Mouse (Mus musculus): ENCODE data around the gene Cd209b. TPM values are rescaled to one million over a fixed set of nuclear protein-coding genes. Genes with fewer than 3 reads are reported as not detected.
A peak's percentile ranks its signal among the peaks of the same experiment; 100 is the strongest.

Gene Cd209b
- not detected in 2 replicates for total RNA-seq (2017)

DNA sequence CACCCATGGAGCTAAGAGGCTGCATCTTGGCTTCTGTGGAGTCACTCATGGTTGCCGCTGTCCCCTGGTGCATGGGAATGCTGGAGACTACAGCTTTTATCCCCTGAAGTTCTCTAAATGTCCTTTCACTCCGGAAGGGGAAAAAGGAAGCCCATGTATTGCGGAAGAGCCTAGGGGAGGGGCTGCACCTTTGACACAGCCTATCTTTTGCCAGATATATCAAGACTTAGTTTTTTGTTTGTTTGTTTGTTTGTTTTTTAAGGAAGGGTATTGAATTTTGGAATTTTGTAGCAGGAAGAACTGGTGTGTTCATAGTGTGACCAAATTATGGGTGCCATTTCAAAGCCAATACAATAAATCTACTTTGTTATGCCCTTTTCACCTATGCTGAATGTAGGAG is at the start of gene Cd209b:
Cd209b (minus strand) TSS at position 101 of the 400 bp plus-strand sequence.
- ATAC-seq (replicated peaks in 1 of 2; ENCODE audit: insufficient read depth in 1 of 2, low FRiP score in 2 of 2, low TSS enrichment in 1 of 2, low read depth in 1 of 2, poor library complexity in 2 of 2, severe bottlenecking in 2 of 2) = no peak

DNA sequence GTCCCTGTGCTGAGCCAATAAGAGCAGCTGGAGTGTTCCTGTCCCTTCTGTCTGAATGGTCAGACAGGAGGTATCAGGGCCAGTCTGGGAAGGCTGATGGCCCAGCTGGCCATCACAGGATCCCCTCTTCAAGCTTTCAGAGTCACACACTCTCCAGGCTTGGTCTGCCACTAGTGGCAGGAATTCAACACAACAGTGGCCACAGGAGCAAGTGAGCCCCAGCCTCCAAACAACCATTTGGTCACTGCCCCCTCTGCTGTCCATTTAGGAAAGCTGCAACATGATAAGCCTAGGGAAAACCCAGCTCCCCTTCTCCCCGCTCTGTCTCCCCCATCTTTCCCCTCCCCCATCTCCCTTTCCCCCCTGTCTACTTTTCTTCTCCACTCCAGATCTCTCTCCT is 29.4 kb upstream of the Cd209b start:
- ATAC-seq (replicated peaks in 1 of 2; ENCODE audit: insufficient read depth in 1 of 2, low FRiP score in 2 of 2, low TSS enrichment in 1 of 2, low read depth in 1 of 2, poor library complexity in 2 of 2, severe bottlenecking in 2 of 2) = peak; percentile 99 to 100

DNA sequence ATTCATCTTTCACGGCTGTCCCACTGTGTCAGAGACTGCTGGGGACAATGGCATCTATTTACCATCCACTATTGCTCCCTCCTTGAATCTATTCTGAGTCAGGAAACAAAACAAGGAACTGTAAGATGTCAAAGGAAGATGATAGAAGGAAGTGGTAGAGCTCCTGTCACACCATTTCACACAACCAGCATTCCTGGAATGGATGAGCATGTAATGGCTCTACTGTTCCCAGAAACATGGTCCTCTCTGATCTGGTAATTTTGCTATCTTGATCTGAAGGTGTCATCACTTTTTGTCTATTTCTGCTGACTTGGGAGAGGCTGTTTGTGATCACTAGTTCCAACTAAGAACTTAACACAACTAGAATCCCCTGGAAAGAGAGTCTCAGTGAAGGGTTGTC is 28.0 kb upstream of the Cd209b start, which contains the start of gene Cd209c:
Cd209c (minus strand) TSS at position 101 of the 400 bp plus-strand sequence.
- no peak for ATAC-seq (replicated peaks in 1 of 2; ENCODE audit: insufficient read depth in 1 of 2, low FRiP score in 2 of 2, low TSS enrichment in 1 of 2, low read depth in 1 of 2, poor library complexity in 2 of 2, severe bottlenecking in 2 of 2)

DNA sequence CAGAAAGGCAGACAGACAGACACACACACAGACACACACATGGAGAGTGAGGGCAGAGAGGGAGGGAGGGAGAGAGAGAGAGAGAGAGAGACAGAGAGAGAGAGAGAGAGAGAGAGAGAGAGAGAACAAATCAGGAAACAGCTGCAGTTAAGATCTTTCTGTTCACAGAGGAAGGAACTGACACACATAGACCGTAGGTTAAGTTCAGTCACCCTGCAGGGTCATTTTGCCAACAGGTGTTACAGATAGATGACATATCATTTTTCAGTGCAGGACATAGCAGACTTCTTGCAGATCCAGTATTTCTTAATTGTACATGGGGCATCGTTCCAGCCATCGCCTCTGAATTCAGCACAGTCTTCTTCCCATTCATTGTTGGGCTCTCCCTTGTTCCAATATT is 13.4 kb upstream of the Cd209b start:
- peak; percentile 53 to 69; a peak in 3 of 4 replicates for ATAC-seq (replicated peaks in 1 of 2; ENCODE audit: insufficient read depth in 1 of 2, low FRiP score in 2 of 2, low TSS enrichment in 1 of 2, low read depth in 1 of 2, poor library complexity in 2 of 2, severe bottlenecking in 2 of 2)

DNA sequence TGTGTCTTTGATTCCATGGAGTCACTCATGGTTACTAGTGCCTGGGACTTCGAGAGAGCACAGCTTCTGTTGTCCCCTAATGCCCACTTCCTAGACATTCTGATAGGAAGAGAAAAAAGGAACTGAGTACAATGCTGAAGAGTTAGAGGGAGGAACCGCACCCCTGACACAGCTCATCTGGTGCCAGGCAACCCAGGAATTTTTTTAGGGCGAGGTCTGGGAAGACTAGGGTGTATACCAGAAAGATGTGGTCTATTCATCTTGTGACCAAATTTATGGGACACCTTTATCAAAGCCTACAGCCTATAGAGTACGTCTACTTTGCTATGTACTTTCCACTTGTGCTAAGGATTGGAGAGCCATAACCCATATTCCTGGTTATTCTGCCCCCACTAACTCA is 48.2 kb downstream of the Cd209b start, which contains the start of gene Cd209d:
Cd209d (minus strand) TSS at position 101 of the 400 bp plus-strand sequence.
- no peak for ATAC-seq (replicated peaks in 1 of 2; ENCODE audit: insufficient read depth in 1 of 2, low FRiP score in 2 of 2, low TSS enrichment in 1 of 2, low read depth in 1 of 2, poor library complexity in 2 of 2, severe bottlenecking in 2 of 2)

DNA sequence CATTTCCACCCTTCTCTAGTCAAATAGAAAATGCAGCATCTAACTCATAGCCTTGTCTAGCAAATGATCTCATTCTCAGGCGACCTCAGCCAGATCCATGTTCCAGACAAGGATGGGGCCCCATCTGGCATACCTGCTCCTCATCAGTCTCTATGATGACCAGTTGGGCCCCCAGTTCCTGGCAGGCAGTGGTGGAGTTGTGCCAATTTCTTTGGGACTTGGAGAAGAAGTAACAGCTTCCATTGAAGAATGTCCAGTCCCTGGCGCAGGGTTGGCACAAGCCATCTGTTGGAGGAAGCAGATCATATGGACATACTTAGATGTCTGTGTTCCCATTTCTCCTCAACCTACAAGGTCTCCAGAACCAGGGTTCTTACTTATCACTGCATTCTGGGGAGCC is 50.5 kb downstream of the Cd209b start:
- ATAC-seq (replicated peaks in 1 of 2; ENCODE audit: insufficient read depth in 1 of 2, low FRiP score in 2 of 2, low TSS enrichment in 1 of 2, low read depth in 1 of 2, poor library complexity in 2 of 2, severe bottlenecking in 2 of 2) = no peak

Other genes with a start within 250 kb of the Cd209b start
- gene Fcer2a, start 232.7 kb downstream of the Cd209b start, total RNA-seq (2017) = 1.1 TPM in 1 of 2 replicates, not detected in the other
- gene Clec4g, start 206.2 kb downstream of the Cd209b start, total RNA-seq (2017) = 0.81 TPM in 1 of 2 replicates, not detected in the other
- 1.7 and 1.8 TPM in 2 replicates for gene Cd209a, start 177.9 kb downstream of the Cd209b start, total RNA-seq (2017)
- not detected in 2 replicates for gene Cd209e, start 72.5 kb downstream of the Cd209b start, total RNA-seq (2017)
- gene Cd209d, start 48.3 kb downstream of the Cd209b start, total RNA-seq (2017) = not detected in 2 replicates
- 0.15 and 1.2 TPM in 2 replicates for gene Cd209c, start 27.9 kb upstream of the Cd209b start, total RNA-seq (2017)
- gene Cd209f, start 179.0 kb upstream of the Cd209b start, total RNA-seq (2017) = 0.19 TPM in 1 of 2 replicates, not detected in the other
- 1.1 TPM in 1 of 2 replicates, not detected in the other for gene Cd209g, start 207.3 kb upstream of the Cd209b start, total RNA-seq (2017)
- gene Evi5l, start 239.7 kb upstream of the Cd209b start, total RNA-seq (2017) = 9.3 and 14.3 TPM in 2 replicates

Measured in hematopoietic stem cell, adult 5-6 weeks (primary cell).